Comparison of ENCODE assay signal across 8 mouse cellular contexts in the genomic region with DNA sequence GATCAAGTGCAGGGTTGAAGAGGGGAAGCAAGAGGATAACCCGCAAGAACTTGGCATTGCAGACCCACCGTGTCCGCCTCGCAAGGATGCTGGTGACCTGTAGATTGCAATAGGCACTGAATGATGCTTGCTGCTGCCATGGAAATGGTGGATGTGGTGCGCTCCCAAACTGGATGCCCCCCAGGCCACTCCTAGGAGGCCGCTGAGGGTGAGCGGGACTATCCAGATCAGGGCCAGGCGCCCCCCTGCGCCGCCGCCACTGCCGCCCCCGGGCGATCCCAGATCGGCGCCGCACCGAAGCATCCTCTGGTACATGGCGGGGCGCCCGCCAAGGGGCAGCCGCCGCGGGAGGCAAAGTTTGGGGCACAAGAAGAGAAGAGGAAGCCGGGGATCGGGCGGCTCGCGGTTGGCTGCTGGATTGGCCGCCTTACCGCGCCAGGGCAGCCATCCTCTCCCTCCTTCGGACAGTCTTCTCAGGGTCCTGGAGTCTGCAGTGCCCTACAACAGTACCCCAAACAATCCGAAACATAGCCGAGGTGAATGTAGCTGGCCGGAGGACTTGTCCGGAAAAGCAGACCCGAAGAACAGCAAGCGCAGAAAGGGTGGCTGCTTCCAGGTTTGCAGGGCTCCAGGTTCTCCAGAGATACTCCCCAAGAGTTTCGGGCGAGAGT.
DNase-seq lines count a peak whose midpoint lies in the region; ATAC-seq lines count a peak whose summit lies in the region.

No protein-coding gene starts in this region.

- DNase-seq in kidney, postnatal 36 days = no peak
- DNase-seq in ZHBTc4 (ENCODE audit: low read depth, low spot score) = peak; percentile 55
- peak; percentile 33 to 43 for DNase-seq in layer of hippocampus, postnatal 14 days (ENCODE audit: low spot score in 2 of 2)
- no peak for DNase-seq in frontal cortex, postnatal 25 days (ENCODE audit: low spot score in 2 of 2)
- DNase-seq in gastrocnemius, postnatal 14 days = no peak

- ATAC-seq in kidney, embryonic 14.5 days (ENCODE audit: low FRiP score, low TSS enrichment) = peak; percentile 40; the same call in 1 of the 2 replicates
- ATAC-seq in embryonic facial prominence, embryonic 12.5 days (ENCODE audit: insufficient number of reproducible peaks, insufficient read depth, low FRiP score, low TSS enrichment) = peak; percentile 19; the same call in 1 of the 2 replicates
- peak; percentile 56 for ATAC-seq in midbrain, embryonic 15.5 days (replicated peaks)

- no peaks in the 10 kb centered on the region for H3K9me3 ChIP-seq in kidney, embryonic 14.5 days (ENCODE audit: control insufficient read depth, low read length)
- no peaks in the 10 kb centered on the region for H3K9me3 ChIP-seq in embryonic facial prominence, embryonic 12.5 days
- no peaks in the 10 kb centered on the region for H3K9me3 ChIP-seq in midbrain, embryonic 15.5 days

- no peak overlapping the region for H3K27ac ChIP-seq in kidney, embryonic 14.5 days (ENCODE audit: low read depth, low read length)
- no peak overlapping the region for H3K27ac ChIP-seq in embryonic facial prominence, embryonic 12.5 days
- peak overlapping the region; percentile 91 for H3K27ac ChIP-seq in midbrain, embryonic 15.5 days

- H3K4me1 ChIP-seq in kidney, embryonic 14.5 days (ENCODE audit: control insufficient read depth, insufficient read depth, low read length) = peaks cover 5% of the 10 kb centered on the region; the same call in 1 of the 2 replicates
- peaks cover 6% of the 10 kb centered on the region; the same call in 1 of the 2 replicates for H3K4me1 ChIP-seq in embryonic facial prominence, embryonic 12.5 days
- peaks cover 30% of the 10 kb centered on the region for H3K4me1 ChIP-seq in midbrain, embryonic 15.5 days

- H3K27me3 ChIP-seq in kidney, embryonic 14.5 days (ENCODE audit: control insufficient read depth, insufficient read depth, low read length) = peaks cover 17% of the 10 kb centered on the region
- H3K27me3 ChIP-seq in embryonic facial prominence, embryonic 12.5 days = peaks cover 32% of the 10 kb centered on the region
- H3K27me3 ChIP-seq in midbrain, embryonic 15.5 days (replicated peaks) = no peaks in the 10 kb centered on the region

- peak overlapping the region; percentile 93 for H3K4me2 ChIP-seq in kidney, embryonic 14.5 days (replicated peaks; ENCODE audit: low read depth, low read length)
- peak overlapping the region; percentile 96 for H3K4me2 ChIP-seq in embryonic facial prominence, embryonic 12.5 days (replicated peaks)
- peak overlapping the region; percentile 70 for H3K4me2 ChIP-seq in midbrain, embryonic 15.5 days

- intact Hi-C loops in gastrocnemius, postnatal 14 days (cut with DNase I; ENCODE audit: low total_unique reads) = no loop called here

- H3K4me3 ChIP-seq in kidney, embryonic 14.5 days (ENCODE audit: low read length) = peak overlapping the region; percentile 59
- H3K4me3 ChIP-seq in embryonic facial prominence, embryonic 12.5 days = peak overlapping the region; percentile 54
- peak overlapping the region; percentile 68 for H3K4me3 ChIP-seq in midbrain, embryonic 15.5 days

- peak overlapping the region; percentile 47 for H3K9ac ChIP-seq in kidney, embryonic 14.5 days (ENCODE audit: low read depth, low read length)
- peak overlapping the region; percentile 59 for H3K9ac ChIP-seq in embryonic facial prominence, embryonic 12.5 days
- H3K9ac ChIP-seq in midbrain, embryonic 15.5 days = peak overlapping the region; percentile 80

- H3K36me3 ChIP-seq in kidney, embryonic 14.5 days (ENCODE audit: control insufficient read depth, insufficient read depth, low read length) = no peaks in the 10 kb centered on the region
- H3K36me3 ChIP-seq in embryonic facial prominence, embryonic 12.5 days = no peaks in the 10 kb centered on the region
- no peaks in the 10 kb centered on the region for H3K36me3 ChIP-seq in midbrain, embryonic 15.5 days (replicated peaks)

- under 1% methylated on average over 36 of the region's 41 CpGs for WGBS in kidney, embryonic 14.5 days
- WGBS in embryonic facial prominence, embryonic 12.5 days = under 1% methylated on average over 41 of the region's 41 CpGs
- WGBS in midbrain, embryonic 15.5 days = under 1% methylated on average over 41 of the region's 41 CpGs

Comparison
In these comparisons a context has a peak if more than half of its experiments do, and no peak if none do; other contexts are left out.
1. DNase-seq: peak in ZHBTc4 (single experiment) and layer of hippocampus, postnatal 14 days (2 of 2); none in kidney, postnatal 36 days (0 of 2), frontal cortex, postnatal 25 days (0 of 2) and gastrocnemius, postnatal 14 days (single experiment).
2. Peak in every context shown above with its lines, with median percentiles within 50 percentile points of each other: ATAC-seq, H3K4me2 ChIP-seq, H3K4me3 ChIP-seq and H3K9ac ChIP-seq.